Mouse (Mus musculus): ENCODE measurements around the gene Pou6f1.
A peak's percentile ranks its signal among the peaks of the same experiment; 100 is the strongest.
"Not testable (repeated sequence)": the region's sequence is repeated elsewhere in the genome, so short reads cannot be mapped to it uniquely, and the experiment has no call there.

Gene Pou6f1

DNA sequence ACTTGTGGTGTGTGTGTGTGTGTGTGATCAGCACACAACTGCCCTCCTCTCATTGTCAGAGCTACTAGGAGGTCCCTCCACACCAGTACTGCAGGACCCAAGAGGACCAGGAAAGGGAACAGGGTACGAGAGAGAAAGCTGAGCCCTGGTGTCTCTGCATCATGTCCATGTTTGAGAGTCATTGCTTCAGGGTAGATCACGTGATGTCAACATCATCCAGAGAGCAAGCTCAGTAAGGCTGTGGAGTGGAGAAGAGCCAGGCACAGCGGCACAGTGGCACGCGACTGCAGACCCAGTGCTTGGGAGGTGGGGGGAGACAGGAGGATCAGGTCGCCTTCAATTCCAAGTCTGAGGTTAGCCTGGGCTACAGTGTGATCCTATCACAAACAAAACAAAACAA lies 23.4 kb downstream of the Pou6f1 start:
- no peak for DNase-seq (ENCODE audit: low spot score in 2 of 2)

DNA sequence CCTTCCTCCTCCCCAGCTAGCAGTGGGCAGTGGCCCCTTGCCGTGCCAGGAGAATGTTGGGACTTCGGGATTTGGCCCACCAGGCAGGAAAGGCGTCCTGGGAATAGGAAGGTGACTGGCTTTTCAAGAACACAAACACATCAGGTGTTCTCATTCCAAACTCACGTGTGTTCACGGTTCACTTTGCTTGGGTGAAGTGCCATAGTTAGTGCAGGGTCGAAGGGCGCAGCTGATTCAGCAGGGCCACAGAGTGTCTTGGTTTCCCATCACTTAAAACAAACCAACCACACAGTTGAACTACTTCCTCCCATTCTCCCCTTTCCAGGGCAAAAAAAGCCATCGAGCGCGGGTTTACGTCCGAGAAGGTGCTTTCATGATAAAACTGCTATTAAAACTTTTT lies 24.4 kb downstream of the Pou6f1 start:
- DNase-seq (ENCODE audit: low spot score in 2 of 2) = no peak

DNA sequence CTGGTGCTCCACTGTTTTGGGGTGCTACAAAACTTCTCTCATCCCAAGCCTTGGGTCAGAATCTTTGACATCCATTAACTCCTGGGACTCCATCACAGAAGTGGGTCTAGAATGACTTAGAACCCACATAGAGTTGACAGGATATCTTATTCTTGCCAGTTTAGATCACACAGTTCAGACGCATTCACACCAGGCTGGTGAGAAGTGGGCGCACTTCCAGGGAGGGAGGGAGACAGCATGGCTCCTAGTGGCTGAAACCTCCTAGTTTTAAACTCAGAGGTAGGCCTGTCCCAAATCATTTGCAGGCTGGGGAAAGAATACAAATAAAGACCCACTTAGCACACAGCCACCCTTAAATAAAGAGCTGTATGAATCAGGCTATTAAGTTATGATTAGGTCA lies 25.4 kb downstream of the Pou6f1 start:
- DNase-seq (ENCODE audit: low spot score in 2 of 2) = no peak

DNA sequence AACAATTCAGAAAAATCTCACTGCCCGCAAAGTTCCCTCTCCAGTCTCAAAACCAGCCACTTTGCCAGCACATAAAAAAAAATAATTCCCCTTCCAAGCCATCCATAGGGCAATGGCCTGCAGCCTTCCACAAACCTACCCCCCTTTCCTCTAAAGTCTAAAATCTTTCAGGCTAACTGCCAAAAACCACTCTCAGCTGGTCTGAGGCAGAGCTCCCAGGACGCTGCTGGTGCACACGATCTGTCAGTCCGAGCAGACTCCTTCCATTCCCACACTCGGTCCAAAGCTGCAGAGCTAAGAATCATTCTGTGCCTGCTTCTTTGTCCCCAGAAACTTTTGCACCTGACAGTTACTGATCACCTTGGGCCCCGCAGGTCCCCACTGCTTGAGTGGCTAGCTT lies 25.8 kb downstream of the Pou6f1 start:
- DNase-seq (ENCODE audit: low spot score in 2 of 2) = no peak

DNA sequence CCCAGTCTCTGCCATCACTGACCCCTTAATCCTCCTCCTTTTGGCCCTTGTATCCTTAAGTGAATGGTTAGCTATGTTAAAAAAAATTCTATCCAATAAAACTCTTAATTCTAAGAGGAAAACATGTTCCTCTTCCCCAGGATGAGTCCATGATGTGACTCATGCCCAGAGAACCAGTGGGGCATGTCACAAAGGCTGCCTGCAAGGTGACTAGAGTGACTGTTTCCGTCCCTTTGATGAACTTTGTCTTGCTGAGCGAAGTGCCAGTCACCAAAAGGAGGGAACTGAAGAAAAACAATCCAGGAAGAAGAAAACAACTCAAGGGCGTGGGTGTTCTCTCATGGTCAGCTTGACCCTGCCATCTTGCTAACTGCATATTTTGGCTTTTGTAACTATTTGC lies 30.5 kb downstream of the Pou6f1 start:
- DNase-seq (ENCODE audit: low spot score in 2 of 2) = no peak

DNA sequence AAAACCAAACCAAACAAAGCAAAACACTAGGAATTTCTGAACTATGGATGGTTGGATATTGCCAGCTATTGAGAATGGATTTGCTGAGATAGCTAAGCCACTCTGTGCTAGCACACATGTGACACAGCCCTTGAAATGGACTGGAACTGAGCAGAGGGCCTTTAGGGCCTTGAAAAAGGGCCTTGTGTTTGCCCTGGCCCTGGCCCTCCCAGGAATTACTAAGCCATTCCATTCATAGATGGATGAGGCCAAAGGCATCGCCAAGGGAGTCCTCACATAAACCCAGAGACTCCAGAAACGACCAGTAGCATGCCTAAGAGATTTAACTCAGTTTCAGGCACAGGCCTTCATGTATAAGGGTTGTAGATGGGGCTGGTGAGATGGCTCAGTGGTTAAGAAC lies 33.3 kb downstream of the Pou6f1 start:
- no peak for DNase-seq (ENCODE audit: low spot score in 2 of 2)

DNA sequence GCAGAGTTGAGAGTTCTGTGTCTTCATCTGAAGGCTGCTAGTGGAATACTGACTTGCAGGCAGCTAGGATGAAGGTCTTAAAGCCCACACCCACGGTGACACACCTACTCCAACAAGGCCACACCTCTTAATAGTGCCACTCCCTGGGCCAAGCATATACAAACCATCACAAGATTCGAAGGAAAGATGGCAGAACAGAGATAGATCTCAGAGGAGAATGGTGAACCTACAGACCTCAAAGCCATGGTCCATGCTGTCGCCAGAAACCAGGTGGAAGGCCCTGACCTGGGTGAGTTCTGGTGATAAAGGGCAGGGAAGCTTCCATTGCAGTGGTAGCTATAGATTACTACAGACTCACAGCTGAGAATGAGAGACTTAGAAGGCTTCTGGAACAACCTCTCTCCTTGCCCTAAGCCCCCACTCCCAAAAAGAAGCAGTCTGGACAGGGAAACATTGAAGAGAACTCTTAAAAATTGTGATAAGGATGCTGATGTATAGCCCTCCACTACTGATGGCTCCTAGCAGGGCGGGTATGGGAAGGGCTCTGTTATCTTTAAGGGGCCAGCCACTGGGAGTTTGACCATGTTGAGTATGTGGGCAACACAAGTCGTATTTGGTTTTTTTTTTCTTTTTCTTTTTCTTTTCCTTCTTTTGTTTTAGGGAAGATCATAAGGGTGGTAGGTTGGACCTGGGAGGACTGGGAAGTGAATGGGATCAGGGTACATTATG lies 41.9 kb downstream of the Pou6f1 start:
- no peak for DNase-seq (ENCODE audit: low spot score in 2 of 2)

DNA sequence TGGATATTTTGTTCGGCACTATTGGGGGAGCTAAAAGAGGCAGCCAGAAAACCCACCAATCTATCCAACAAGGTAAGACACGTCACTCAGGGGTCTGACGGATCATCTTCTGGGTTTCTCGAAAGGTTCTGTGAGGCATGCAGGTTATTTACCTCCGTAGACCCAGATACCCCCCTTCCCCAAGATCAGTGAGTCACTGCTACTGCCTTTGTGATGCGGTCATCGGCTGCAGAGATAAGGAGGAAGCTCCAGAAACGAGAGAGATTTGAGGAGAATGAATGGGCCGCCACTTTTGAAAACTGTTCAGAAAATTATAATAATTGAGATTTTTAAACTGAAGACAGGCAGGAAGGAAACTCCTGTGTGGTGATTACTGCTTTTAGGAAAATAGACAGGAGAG lies 43.4 kb downstream of the Pou6f1 start:
- DNase-seq (ENCODE audit: low spot score in 2 of 2) = no peak

DNA sequence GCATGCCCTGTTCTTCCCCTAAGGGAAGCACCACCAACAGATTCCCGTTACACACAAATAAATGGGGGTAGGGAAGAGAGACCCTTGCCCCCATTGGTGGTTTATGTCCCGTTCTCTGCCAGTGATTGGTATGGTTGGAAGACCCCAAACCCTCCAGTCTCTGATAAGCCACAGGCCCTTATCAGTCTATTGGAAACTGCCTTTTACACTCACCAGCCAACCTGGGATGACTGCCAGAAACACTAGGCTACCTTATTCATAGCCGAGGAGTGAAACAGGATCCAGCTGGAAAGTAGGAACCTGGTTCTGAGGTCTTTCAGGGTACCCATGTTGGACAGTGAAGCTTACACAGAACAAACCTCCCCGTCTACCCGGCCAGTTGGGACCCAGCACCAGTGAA lies 43.8 kb downstream of the Pou6f1 start:
- DNase-seq (ENCODE audit: low spot score in 2 of 2) = peak in 1 of 2 experiments; percentile 14

DNA sequence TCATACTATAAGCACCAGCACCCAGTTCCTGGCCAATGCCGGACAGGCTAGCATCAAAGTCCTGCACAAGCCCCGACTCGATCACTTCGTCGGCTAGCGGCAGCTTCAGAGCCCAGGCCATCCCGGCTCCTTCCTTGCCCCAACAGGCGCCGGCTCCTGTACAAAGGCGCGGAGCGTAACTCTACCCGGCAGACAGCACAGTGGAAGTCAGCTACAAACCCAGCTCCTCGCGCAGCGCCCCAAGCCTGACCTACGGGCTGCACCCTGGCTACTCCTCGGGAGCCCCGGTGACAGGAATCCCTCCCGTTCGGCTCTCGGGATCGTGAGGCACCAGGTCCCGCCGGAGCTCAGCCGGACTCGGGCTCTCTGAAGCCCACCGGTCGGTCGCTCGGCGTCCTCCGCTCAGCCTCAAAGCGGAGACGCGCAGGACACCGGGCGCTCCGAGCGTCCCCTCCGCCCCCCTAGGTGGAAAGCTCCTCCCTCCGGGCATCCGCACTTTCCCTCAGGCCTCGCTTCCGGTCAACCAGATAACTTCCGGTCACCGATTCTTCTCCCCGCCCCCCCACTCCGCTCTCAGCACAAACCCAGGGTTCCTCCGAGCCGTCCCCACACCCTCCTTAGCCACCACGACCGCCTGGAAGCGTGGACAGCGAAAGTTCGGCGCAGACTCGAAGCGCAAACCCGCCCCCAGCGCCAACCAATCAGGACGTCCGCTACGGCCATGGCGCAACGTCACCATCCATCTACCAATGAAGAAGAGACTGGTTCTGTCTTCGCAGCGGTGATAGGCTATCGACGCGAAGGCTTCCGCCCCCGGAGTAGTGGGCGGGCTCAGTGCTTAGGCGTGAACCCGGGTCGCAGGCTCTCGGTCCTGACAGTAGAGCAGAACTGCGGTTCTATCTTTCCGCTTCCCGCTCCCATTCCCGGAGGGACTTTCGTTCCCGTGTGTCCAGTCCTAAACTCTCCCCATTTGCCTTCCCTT lies 48.2 kb downstream of the Pou6f1 start, which contains the start of gene Tfcp2:
Gene Tfcp2 (minus strand): TSS at position 683 of the 982 bp plus-strand sequence.
- peak; percentile 99 for DNase-seq (ENCODE audit: low spot score in 2 of 2)

DNA sequence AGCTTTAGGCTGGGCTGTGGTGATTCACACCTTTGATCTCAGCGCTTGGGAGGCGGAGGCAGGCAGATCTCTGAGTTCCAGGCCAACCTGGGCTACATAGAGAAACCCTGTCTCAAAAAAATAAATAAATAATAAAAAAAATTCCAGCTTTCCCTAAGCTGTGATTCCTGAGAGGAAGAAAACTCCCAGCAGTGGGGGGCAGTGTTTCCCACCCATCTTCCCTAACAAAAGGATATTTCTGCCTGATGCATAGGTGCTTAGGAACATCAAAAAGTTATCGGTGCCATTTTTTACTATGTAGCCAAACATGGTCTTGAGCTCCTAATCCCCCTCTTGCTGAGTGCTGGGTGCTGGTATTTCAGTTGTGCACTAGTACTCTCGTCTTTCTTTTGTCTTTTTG lies 49.5 kb downstream of the Pou6f1 start:
- no peak for DNase-seq (ENCODE audit: low spot score in 2 of 2)

DNA sequence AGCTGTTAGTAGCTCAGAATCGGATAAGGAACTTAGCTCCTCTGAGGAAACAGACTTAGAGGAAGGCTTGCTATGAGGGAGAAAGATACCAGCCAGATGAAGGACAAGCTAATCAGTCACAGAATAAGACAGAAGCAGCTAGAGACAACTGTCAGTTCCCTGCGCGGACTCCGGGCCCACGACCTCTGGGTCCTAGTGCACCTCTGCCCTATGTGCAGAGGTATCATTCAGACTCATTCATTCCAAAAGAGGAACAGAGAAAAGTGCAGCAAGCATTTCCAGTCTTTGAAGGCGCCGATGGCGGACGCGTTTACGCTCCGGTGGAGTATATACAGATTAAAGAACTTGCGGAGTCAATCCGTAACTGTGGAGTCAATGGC lies 56.1 kb downstream of the Pou6f1 start:
- DNase-seq (ENCODE audit: low spot score in 2 of 2) = not testable (repeated sequence)

DNA sequence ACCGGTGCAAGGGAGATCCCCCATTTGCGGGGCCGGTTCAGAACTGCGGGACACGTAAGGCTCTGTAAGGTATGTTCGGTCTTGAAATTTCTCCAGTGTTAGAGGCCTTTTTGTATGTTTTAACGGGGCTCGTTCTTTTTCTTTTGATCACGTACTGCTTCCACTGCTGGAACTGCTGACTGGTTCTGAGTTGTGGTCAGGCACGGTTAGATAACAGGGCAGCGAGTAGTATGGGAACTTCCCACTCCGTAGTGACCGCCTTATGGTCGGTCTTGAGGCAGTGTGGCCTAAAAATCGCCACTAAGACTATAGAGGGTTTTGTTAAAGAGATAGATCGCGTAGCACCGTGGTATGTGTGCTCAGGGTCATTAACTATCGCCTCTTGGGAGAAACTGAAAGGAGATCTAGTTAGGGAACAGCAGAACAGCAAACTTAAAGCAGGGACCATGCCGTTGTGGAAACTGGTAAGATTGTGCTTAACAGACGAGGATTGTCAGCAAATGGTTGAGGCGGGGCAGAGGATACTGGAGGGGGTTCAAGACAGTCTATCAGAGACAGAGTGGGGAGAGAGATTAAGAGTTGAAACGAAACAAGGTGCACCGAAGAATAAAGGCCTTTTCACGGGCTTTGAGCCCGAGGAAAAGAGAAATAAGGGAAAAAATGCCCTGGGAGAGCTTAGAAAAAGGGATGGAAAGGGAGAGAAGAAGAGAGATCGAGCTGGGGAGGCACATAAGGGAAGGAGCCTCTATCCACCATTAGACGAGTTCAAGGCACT lies 56.7 kb downstream of the Pou6f1 start:
- not testable (repeated sequence) for DNase-seq (ENCODE audit: low spot score in 2 of 2)

DNA sequence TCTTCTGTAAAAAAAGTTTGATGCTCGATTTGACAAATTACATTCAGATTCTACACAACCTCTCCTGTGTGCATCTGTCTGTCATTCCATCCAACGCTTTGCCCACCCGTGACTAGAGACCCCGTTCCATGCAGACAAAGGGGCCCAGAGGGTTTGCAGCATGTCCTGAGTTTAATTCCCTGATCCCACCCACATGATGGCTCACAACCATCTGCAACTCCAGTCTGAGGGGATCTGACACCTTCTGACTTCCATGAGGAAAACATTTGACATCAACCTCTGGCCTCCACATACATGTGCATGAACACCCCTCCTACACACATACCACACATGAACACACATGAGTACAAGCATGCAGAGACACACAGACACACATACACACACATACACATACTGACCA lies 58.4 kb downstream of the Pou6f1 start:
- DNase-seq (ENCODE audit: low spot score in 2 of 2) = no peak

DNA sequence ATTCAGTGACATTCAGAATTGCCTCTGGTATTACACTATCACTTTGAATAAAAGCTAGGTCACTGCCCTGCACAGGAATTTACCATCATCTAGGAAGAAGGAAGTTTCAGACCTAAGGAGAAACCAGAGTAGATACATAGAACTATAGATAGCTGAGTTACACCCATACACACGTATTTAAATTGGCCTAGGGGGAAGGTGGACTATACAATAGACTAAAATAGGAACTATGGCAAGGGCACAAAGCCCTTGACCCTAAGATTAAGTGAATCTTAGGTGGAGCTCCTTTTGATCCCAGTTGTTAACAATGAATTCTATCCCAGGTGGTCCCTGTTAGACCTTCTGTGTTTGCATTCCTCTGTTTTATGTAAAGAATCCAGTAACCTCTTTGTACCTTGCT lies 58.8 kb downstream of the Pou6f1 start:
- DNase-seq (ENCODE audit: low spot score in 2 of 2) = not testable (repeated sequence)

DNA sequence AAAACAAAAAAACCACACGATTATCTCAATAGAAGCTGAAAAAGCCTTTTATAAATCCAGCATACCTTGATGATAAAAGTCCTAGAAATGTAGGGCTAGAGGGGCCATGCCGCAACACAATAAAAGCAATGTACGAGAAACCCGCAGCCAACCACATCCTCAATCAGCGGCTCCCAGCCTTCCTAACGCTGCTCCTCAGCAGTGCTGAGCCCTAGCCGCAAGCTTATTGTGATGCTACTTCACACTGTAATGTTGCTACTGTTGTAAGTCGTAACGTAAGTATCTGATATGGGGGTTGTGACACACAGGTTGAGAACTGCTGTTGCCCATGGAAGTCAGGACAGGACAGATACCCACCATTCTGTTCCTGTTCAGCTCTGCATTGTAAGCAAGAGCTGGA lies 60.4 kb downstream of the Pou6f1 start:
- no peak for DNase-seq (ENCODE audit: low spot score in 2 of 2)

DNA sequence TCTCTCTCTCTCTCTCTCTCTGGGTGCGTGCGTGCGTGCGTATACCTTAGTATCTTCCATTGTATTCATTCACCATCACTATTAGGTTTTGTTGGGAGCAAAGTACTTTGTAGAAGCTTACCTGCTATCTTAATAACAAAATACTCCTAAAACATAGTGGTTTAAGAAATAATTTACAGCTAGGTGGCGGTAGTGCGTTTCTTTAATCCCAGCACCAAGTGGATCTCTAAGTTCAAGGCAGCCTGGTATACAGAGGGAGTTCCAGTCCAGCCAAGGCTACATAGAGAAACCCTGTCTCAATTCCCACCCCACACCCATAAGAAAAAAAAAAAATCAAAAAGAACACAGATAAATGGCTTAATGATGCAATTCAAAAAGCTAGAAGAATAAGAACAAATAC lies 61.9 kb downstream of the Pou6f1 start:
- DNase-seq (ENCODE audit: low spot score in 2 of 2) = peak; percentile 32 to 46

DNA sequence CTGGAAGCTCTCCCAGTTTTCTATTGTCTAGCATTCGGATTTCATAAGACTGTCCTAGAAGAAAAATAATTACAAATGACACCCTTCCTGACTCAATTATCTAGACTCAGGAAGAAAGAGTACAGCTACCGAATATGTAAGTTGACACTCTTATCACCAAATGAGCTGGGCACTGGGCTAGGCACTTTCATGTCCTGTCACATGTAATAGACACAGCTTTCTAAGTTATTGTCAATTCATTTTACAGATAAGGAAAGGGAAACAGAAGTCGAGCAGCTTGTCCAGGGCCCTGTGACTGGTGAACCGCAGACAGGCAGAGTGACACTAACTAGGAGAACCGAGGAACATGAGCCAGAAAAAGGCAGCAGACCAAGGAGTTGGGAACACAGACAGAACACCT lies 71.9 kb downstream of the Pou6f1 start:
- no peak for DNase-seq (ENCODE audit: low spot score in 2 of 2)

DNA sequence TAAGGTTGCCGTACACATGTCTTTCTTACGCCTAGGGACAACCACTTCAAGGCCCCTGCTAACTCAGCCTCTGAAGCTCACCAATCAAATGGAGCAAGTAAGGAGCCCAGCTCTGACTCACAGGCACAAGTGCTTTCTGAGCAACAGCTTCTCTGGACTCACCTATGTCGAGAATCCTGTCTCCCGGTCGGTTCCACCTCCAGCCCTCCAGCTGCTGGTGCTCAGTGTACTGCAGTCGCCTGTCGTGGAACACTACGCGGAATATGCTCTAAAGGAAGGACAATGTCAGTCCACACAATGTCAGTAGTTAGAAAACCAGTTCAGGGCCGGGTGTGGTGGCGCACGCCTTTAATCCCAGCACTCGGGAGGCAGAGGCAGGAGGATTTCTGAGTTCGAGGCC lies 74.4 kb downstream of the Pou6f1 start:
- DNase-seq (ENCODE audit: low spot score in 2 of 2) = no peak
